Mouse (Mus musculus) kidney, postnatal 36 days (tissue): ENCODE results near the gene 4933416C03Rik.

Experiments
- DNase-seq, 2 experiments: peaks; one replicate each; pipeline ENCODE4 v3.0.0; 2021 to 2022; ENCODE audit warnings: mixed read lengths in 2 of 2

Gene 4933416C03Rik

DNA sequence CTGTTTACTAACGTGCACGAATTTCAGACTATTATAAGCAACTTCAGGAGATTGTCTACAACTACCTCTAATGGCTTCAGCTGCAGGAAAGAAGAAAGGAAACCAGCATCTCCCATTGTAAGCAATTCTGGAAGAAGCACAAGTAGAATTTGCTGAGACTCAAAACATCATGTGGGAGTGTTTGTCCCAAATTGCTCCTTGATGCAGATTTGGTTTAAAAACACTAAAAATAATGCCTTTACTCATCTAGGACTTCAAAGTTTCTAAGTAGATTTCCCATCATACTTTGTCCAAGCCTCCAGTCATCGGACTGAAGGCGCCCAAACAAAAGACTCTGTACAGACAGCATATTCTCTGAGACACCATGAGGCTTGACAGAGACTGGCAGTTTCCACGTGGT lies 37.8 kb downstream of the 4933416C03Rik start:
- DNase-seq, result no peak
